Mouse (Mus musculus) ES-E14 (cell line): ENCODE results near the gene Dnah6.

Source experiments
- HCFC1 ChIP-seq: IDR thresholded peaks from 2 replicates; pipeline ENCODE4 v1.6.1; 2012; ENCODE audit warnings: low read length, inconsistent platforms, borderline replicate concordance; ENCODE audit not compliant: insufficient read depth
- ZC3H11A ChIP-seq: IDR thresholded peaks from 2 replicates; pipeline ENCODE4 v1.6.1; 2012; ENCODE audit warnings: low read depth, mild to moderate bottlenecking, inconsistent platforms, low read length, borderline replicate concordance
- ZNF384 ChIP-seq: IDR thresholded peaks from 2 replicates; pipeline ENCODE4 v1.6.1; 2012; ENCODE audit warnings: low read depth, low read length, inconsistent platforms

DNA sequence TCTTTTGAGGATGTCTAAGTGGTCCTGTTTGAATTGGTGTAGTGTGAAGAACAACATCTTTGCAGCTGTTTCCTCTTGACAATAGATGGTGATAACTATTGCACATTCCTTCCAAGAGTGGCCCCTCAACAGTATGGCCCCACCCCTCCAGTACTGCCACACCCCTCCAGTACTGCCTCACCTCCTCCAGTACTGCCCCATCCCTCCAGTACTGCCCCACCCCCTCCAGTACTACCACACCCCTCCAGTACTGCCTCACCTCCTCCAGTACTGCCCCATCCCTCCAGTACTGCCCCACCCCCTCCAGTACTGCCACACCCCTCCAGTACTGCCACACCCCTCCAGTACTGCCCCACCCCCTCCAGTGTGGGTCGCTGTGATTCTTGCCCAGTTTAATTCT is 219.1 kb downstream of the Dnah6 start:
- TF ChIP-seq ZC3H11A (no peak), HCFC1 (no peak), ZNF384 (no peak)
